Comparison of ENCODE assay signal across 8 mouse cellular contexts in genomic region chr5:124483655-124484396, GRCm38 (mm10). TPM values are rescaled to one million over a fixed set of nuclear protein-coding genes. Genes with fewer than 3 reads are reported as not detected.
DNase-seq lines count a peak whose midpoint lies in the region; ATAC-seq and TF ChIP-seq lines count a peak whose summit lies in the region.

No protein-coding gene starts in this region.

- 6% methylated on average over 15 of the region's 15 CpGs for WGBS in liver, adult 2 months
- WGBS in embryonic facial prominence, embryonic 10.5 days = 6% methylated on average over 15 of the region's 15 CpGs
- 6% methylated on average over 15 of the region's 15 CpGs for WGBS in hindbrain, embryonic 15.5 days
- 8% methylated on average over 15 of the region's 15 CpGs for WGBS in midbrain, embryonic 13.5 days

- no peaks in the 10 kb centered on the region for H3K36me3 ChIP-seq in liver, adult 2 months (ENCODE audit: control insufficient read depth, insufficient read depth, low read length)
- peaks cover 27% of the 10 kb centered on the region for H3K36me3 ChIP-seq in embryonic facial prominence, embryonic 10.5 days (replicated peaks)
- no peaks in the 10 kb centered on the region for H3K36me3 ChIP-seq in hindbrain, embryonic 15.5 days
- H3K36me3 ChIP-seq in midbrain, embryonic 13.5 days = 0 out of 2 replicates have a peak, but pooled peaks cover 6% of the 10 kb centered on the region

- no peak for TF ChIP-seq CTCF in liver, adult 2 months (IDR thresholded peaks at IDR 0.05; ENCODE audit: low read depth, low read length)

- H3K4me2 ChIP-seq in hindbrain, embryonic 15.5 days = peak overlapping the region; percentile 83
- H3K4me2 ChIP-seq in midbrain, embryonic 13.5 days (replicated peaks) = peak overlapping the region; percentile 70

- H3K79me2 ChIP-seq in liver, adult 2 months (ENCODE audit: control insufficient read depth, insufficient read depth, low read length) = no peaks in the 10 kb centered on the region; the same call in 1 of the 2 replicates

- DNase-seq in liver, adult 2 months (ENCODE audit: extremely low read depth, low read depth, low spot score) = no peak
- no peak for DNase-seq in liver
- no peak for DNase-seq in embryonic facial prominence, embryonic 10.5 days (ENCODE audit: low spot score)
- DNase-seq in right cerebral cortex, adult 18-20 months = no peak
- DNase-seq in cerebellum, adult 18-20 months = no peak
- DNase-seq in thymus, postnatal 14 days = no peak

- no peaks in the 10 kb centered on the region for H3K27me3 ChIP-seq in liver, adult 2 months (ENCODE audit: control insufficient read depth, insufficient read depth, low read length)
- no peaks in the 10 kb centered on the region for H3K27me3 ChIP-seq in embryonic facial prominence, embryonic 10.5 days (replicated peaks; ENCODE audit: low read depth, poor library complexity, severe bottlenecking)
- H3K27me3 ChIP-seq in hindbrain, embryonic 15.5 days = no peaks in the 10 kb centered on the region
- H3K27me3 ChIP-seq in midbrain, embryonic 13.5 days = no peaks in the 10 kb centered on the region

- 0 out of 2 replicates have a peak, but pooled peaks cover 1% of the 10 kb centered on the region for H3K4me1 ChIP-seq in liver, adult 2 months (ENCODE audit: control insufficient read depth, insufficient read depth, low read length)
- H3K4me1 ChIP-seq in embryonic facial prominence, embryonic 10.5 days = peaks cover 16% of the 10 kb centered on the region
- H3K4me1 ChIP-seq in hindbrain, embryonic 15.5 days (replicated peaks) = peaks cover 20% of the 10 kb centered on the region
- peaks cover 19% of the 10 kb centered on the region for H3K4me1 ChIP-seq in midbrain, embryonic 13.5 days (replicated peaks)

- H3K27ac ChIP-seq in liver, adult 2 months (replicated peaks; ENCODE audit: insufficient read depth, low read depth, low read length) = peak overlapping the region; percentile 84
- H3K27ac ChIP-seq in embryonic facial prominence, embryonic 10.5 days (replicated peaks) = peak overlapping the region; percentile 98
- H3K27ac ChIP-seq in hindbrain, embryonic 15.5 days (replicated peaks) = peak overlapping the region; percentile 99
- peak overlapping the region; percentile 98 for H3K27ac ChIP-seq in midbrain, embryonic 13.5 days

- H3K9me3 ChIP-seq in embryonic facial prominence, embryonic 10.5 days = no peaks in the 10 kb centered on the region
- H3K9me3 ChIP-seq in hindbrain, embryonic 15.5 days = no peaks in the 10 kb centered on the region
- no peaks in the 10 kb centered on the region for H3K9me3 ChIP-seq in midbrain, embryonic 13.5 days

- H3K4me3 ChIP-seq in liver, adult 2 months (ENCODE audit: insufficient read depth, low read depth, low read length) = peak overlapping the region; percentile 82
- peak overlapping the region; percentile 77 for H3K4me3 ChIP-seq in embryonic facial prominence, embryonic 10.5 days
- peak overlapping the region; percentile 70 for H3K4me3 ChIP-seq in hindbrain, embryonic 15.5 days
- H3K4me3 ChIP-seq in midbrain, embryonic 13.5 days (replicated peaks) = peak overlapping the region; percentile 58

- peak; percentile 35 for ATAC-seq in hindbrain, embryonic 15.5 days (ENCODE audit: low FRiP score, low read depth)
- ATAC-seq in midbrain, embryonic 13.5 days = peak; percentile 75

- peak overlapping the region; percentile 87 for H3K9ac ChIP-seq in liver, adult 2 months (ENCODE audit: low read depth, low read length)
- H3K9ac ChIP-seq in hindbrain, embryonic 15.5 days = peak overlapping the region; percentile 70
- peak overlapping the region; percentile 77 for H3K9ac ChIP-seq in midbrain, embryonic 13.5 days (replicated peaks)

- TF ChIP-seq POLR2A in liver, adult 2 months (IDR thresholded peaks at IDR 0.05; ENCODE audit: extremely low read depth, insufficient read depth, low read length) = no peak

RNA-seq across cellular contexts. Expression of gene Snrnp35, which starts 0.9 kb away (rescaled TPM):
- total RNA-seq in liver, adult 2 months (2014; rRNA removed) = 2.9 and 3.7 TPM in 2 replicates
- 2.2 and 2.5 TPM in 2 replicates for polyA plus RNA-seq in liver, adult 2 months (2012; rRNA removed)
- 28.3 and 28.8 TPM in 2 replicates for polyA plus RNA-seq in embryonic facial prominence, embryonic 10.5 days (2016; fragmentation: Nextera tagmentation; extraction: Ambion mirVana)
- 20.3 and 22.1 TPM in 2 replicates for polyA plus RNA-seq in hindbrain, embryonic 15.5 days (2015; fragmentation: Nextera tagmentation; extraction: Ambion mirVana)
- 26.1 and 26.3 TPM in 2 replicates for polyA plus RNA-seq in midbrain, embryonic 13.5 days (2015; fragmentation: Nextera tagmentation; extraction: Ambion mirVana)

RNA-seq across cellular contexts. Expression of gene Rilpl2, which starts 5.7 kb away (rescaled TPM):
- total RNA-seq in liver, adult 2 months (2014; rRNA removed) = 9.6 and 11.6 TPM in 2 replicates
- polyA plus RNA-seq in liver, adult 2 months (2012; rRNA removed) = 10.1 and 10.4 TPM in 2 replicates
- polyA plus RNA-seq in embryonic facial prominence, embryonic 10.5 days (2016; fragmentation: Nextera tagmentation; extraction: Ambion mirVana) = 24.9 and 26.0 TPM in 2 replicates
- 28.8 and 29.1 TPM in 2 replicates for polyA plus RNA-seq in hindbrain, embryonic 15.5 days (2015; fragmentation: Nextera tagmentation; extraction: Ambion mirVana)
- 18.2 and 19.4 TPM in 2 replicates for polyA plus RNA-seq in midbrain, embryonic 13.5 days (2015; fragmentation: Nextera tagmentation; extraction: Ambion mirVana)

RNA-seq across cellular contexts. Expression of gene Kmt5a, which starts 44.1 kb away (rescaled TPM):
- 9.6 and 13.2 TPM in 2 replicates for total RNA-seq in liver, adult 2 months (2014; rRNA removed)
- 14.7 and 15.1 TPM in 2 replicates for polyA plus RNA-seq in liver, adult 2 months (2012; rRNA removed)
- 48.5 and 55.7 TPM in 2 replicates for polyA plus RNA-seq in embryonic facial prominence, embryonic 10.5 days (2016; fragmentation: Nextera tagmentation; extraction: Ambion mirVana)
- polyA plus RNA-seq in hindbrain, embryonic 15.5 days (2015; fragmentation: Nextera tagmentation; extraction: Ambion mirVana) = 42.0 and 49.3 TPM in 2 replicates
- polyA plus RNA-seq in midbrain, embryonic 13.5 days (2015; fragmentation: Nextera tagmentation; extraction: Ambion mirVana) = 20.4 and 23.6 TPM in 2 replicates

RNA-seq across cellular contexts. Expression of gene Rilpl1, which starts 47.4 kb away (rescaled TPM):
- total RNA-seq in liver, adult 2 months (2014; rRNA removed) = 1.4 and 1.6 TPM in 2 replicates
- polyA plus RNA-seq in liver, adult 2 months (2012; rRNA removed) = 0.97 and 2.0 TPM in 2 replicates
- polyA plus RNA-seq in embryonic facial prominence, embryonic 10.5 days (2016; fragmentation: Nextera tagmentation; extraction: Ambion mirVana) = 23.1 and 26.4 TPM in 2 replicates
- 14.7 and 15.6 TPM in 2 replicates for polyA plus RNA-seq in hindbrain, embryonic 15.5 days (2015; fragmentation: Nextera tagmentation; extraction: Ambion mirVana)
- polyA plus RNA-seq in midbrain, embryonic 13.5 days (2015; fragmentation: Nextera tagmentation; extraction: Ambion mirVana) = 9.1 and 10.3 TPM in 2 replicates

RNA-seq across cellular contexts. Expression of gene Tmed2, which starts 56.7 kb away (rescaled TPM):
- 374 and 414 TPM in 2 replicates for total RNA-seq in liver, adult 2 months (2014; rRNA removed)
- polyA plus RNA-seq in liver, adult 2 months (2012; rRNA removed) = 124 and 135 TPM in 2 replicates
- 453 and 454 TPM in 2 replicates for polyA plus RNA-seq in embryonic facial prominence, embryonic 10.5 days (2016; fragmentation: Nextera tagmentation; extraction: Ambion mirVana)
- 335 and 341 TPM in 2 replicates for polyA plus RNA-seq in hindbrain, embryonic 15.5 days (2015; fragmentation: Nextera tagmentation; extraction: Ambion mirVana)
- 345 and 368 TPM in 2 replicates for polyA plus RNA-seq in midbrain, embryonic 13.5 days (2015; fragmentation: Nextera tagmentation; extraction: Ambion mirVana)
